Mouse (Mus musculus) kidney, embryonic 15.5 days (tissue): ENCODE results near the gene C4bp. TPM values are rescaled to one million over a fixed set of nuclear protein-coding genes. Genes with fewer than 3 reads are reported as not detected.

Experiments used
- ATAC-seq: fragments of 200-750 bp; cut with Nextera tagmentation; replicated peaks from 2 replicates; pipeline ENCODE4 v1.8.0; 2017; ENCODE audit warnings: moderate TSS enrichment; ENCODE audit not compliant: low FRiP score
- H3K27ac ChIP-seq: fragments of 300-500 bp; sonication (generic); 2 replicates; pipeline ENCODE4 v1.5.1; 2015; ENCODE audit warnings: mild to moderate bottlenecking, inconsistent platforms
- H3K27me3 ChIP-seq: fragments of 300-500 bp; sonication (generic); 2 replicates; pipeline ENCODE4 v1.6.1; 2015; ENCODE audit warnings: inconsistent platforms
- H3K36me3 ChIP-seq: fragments of 300-500 bp; sonication (generic); 2 replicates; pipeline ENCODE4 v1.6.1; 2015; ENCODE audit warnings: inconsistent platforms
- H3K4me1 ChIP-seq: fragments of 300-500 bp; sonication (generic); 2 replicates; pipeline ENCODE4 v1.6.1; 2015; ENCODE audit warnings: inconsistent platforms
- H3K4me2 ChIP-seq: fragments of 300-500 bp; sonication (generic); 2 replicates; pipeline ENCODE4 v1.6.1; 2015; ENCODE audit warnings: moderate library complexity, mild to moderate bottlenecking, inconsistent platforms
- H3K4me3 ChIP-seq: fragments of 300-500 bp; sonication (generic); replicated peaks from 2 replicates; pipeline ENCODE4 v1.5.1; 2015; ENCODE audit warnings: mild to moderate bottlenecking, inconsistent platforms
- H3K9ac ChIP-seq: fragments of 300-500 bp; sonication (generic); 2 replicates; pipeline ENCODE4 v1.6.1; 2015; ENCODE audit warnings: mild to moderate bottlenecking, inconsistent platforms
- H3K9me3 ChIP-seq: fragments of 300-500 bp; sonication (generic); replicated peaks from 2 replicates; pipeline ENCODE4 v1.6.1; 2016; ENCODE audit warnings: inconsistent platforms
- WGBS: fragments of 180-500 bp; shearing (Covaris S2); methylation state at CpG from one replicate; pipeline ENCODE4 v1.1.7; 2015; ENCODE audit warnings: mixed read lengths; 5-methylcytosine and 5-hydroxymethylcytosine counted together
- polyA plus RNA-seq: library from polyadenylated mRNA; unstranded; fragments of >200 nt; fragmentation: Nextera tagmentation; extraction: Ambion mirVana; gene quantifications from 2 replicates; pipeline ENCODE4 v1.2.1, GENCODE M21; 2015

C4bp gene
- polyA plus RNA-seq, 1 experiment from 2014 or later = 0.64 TPM

DNA sequence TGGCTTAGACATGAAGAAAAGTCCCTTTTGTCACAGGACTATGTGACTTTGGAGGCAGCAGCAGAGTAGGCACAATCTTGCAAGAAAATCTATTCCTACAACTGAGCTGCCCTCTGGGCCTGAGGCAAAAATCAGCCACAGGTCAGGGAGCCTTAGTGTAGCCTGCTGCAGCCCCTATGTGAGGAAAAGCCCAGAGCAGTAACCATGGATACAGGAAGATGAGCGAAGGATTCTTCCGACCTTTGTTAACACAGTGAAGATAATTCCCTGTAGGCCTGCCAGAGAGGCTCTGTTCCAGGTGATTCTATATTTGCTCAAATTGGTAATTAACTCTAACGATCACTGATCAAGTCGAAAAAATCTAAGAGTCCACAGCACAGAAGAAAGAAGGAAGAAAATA lies 17.3 kb downstream of the C4bp start:
- ATAC-seq = no peak
- Histone ChIP-seq H3K4me2 (no peak overlapping the region), H3K27me3 (no peaks in the 10 kb centered on the region), H3K27ac (no peak overlapping the region), H3K4me3 (no peak overlapping the region), H3K4me1 (peaks cover 4% of the 10 kb centered on the region; the same call in 1 of the 2 replicates), H3K9ac (no peak overlapping the region), H3K9me3 (no peaks in the 10 kb centered on the region), H3K36me3 (no peaks in the 10 kb centered on the region)
- 81% methylated on average over 4 of the region's 4 CpGs for WGBS

DNA sequence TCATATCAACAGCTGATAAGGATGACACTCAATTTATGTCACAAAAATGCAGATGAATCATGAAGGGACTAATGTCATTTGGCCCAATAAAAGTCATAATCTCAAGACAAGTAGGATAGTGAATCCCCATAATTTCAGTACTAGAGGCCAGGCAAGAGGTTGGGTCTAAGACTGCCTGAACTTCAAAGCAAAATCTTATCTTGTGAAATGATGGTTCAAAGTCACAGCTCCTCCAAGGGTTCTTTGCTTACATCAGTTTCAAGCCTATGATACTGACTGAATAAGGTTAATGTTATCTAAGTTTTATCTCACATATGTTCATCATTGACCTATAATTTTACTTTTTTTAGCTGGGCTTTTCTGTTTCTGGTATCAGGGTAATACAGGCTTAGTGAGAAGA lies 20.5 kb downstream of the C4bp start:
- Histone ChIP-seq H3K27ac (no peak overlapping the region), H3K27me3 (no peaks in the 10 kb centered on the region), H3K9ac (no peak overlapping the region), H3K4me1 (peaks cover 4% of the 10 kb centered on the region; the same call in 1 of the 2 replicates), H3K36me3 (no peaks in the 10 kb centered on the region), H3K9me3 (no peaks in the 10 kb centered on the region), H3K4me2 (no peak overlapping the region), H3K4me3 (no peak overlapping the region)
- no peak for ATAC-seq

DNA sequence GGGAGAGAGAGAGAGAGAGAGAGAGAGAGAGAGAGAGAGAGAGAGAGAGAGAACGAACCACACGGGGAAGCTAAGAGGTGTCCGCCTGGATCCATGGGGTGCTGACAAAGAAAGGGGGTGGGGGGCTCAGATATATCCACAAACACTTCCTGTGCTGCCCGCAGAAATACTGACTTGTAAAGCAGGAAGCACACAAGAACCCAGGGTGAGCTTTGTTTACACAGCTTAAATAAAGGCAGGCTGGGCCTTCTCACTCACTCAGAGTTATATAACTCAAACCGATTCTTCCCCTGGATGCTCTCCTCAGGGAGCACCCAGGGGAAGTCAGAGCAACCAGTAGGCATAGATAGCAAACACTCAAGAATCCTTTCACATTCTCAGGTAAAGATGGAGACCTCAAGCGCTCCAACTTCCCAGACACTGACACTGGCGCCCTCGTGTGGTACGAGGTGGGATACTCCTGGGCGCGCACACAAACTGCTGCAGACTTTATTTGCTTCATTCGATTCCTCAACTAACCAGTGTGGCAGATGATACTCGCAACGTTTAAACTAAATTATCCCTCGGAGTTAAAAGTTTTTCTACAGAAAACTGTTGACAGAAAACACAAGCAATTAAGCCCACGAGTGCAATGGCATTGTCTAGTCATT lies 27.5 kb downstream of the C4bp start:
- 33% methylated on average over 16 of the region's 16 CpGs for WGBS
- Histone ChIP-seq H3K36me3 (no peaks in the 10 kb centered on the region), H3K27me3 (no peaks in the 10 kb centered on the region), H3K4me3 (no peak overlapping the region), H3K27ac (no peak overlapping the region), H3K9ac (no peak overlapping the region), H3K4me2 (no peak overlapping the region; the same call in 1 of the 2 replicates), H3K4me1 (no peaks in the 10 kb centered on the region), H3K9me3 (no peaks in the 10 kb centered on the region)
- peak; percentile 73 for ATAC-seq

DNA sequence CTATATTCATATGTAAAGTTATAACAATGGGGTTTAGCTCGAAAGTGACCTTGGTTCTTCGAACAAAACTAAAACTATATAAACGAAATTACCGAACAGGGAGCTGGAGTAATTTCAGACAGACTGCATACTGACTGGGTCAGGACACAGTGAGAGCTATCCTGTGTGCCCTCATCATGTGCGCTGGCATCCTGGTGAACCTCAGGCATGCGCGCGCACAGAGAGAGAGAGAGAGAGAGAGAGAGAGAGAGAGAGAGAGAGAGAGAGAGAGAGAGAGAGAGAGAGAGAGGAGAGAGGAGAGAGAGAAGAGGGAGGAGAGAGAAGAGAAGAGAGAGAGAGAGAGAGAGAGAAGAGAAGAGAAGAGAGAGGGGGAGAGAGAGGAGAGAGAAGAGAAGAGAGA lies 28.1 kb downstream of the C4bp start:
- no peak overlapping the region for H3K4me2 ChIP-seq
- no peaks in the 10 kb centered on the region for H3K4me1 ChIP-seq
- no peaks in the 10 kb centered on the region for H3K36me3 ChIP-seq
- H3K27me3 ChIP-seq = no peaks in the 10 kb centered on the region
- WGBS = 94% methylated on average over 8 of the region's 8 CpGs
- H3K27ac ChIP-seq = no peak overlapping the region
- ATAC-seq = no peak
- no peak overlapping the region for H3K9ac ChIP-seq
- H3K4me3 ChIP-seq = no peak overlapping the region
- H3K9me3 ChIP-seq = no peaks in the 10 kb centered on the region

DNA sequence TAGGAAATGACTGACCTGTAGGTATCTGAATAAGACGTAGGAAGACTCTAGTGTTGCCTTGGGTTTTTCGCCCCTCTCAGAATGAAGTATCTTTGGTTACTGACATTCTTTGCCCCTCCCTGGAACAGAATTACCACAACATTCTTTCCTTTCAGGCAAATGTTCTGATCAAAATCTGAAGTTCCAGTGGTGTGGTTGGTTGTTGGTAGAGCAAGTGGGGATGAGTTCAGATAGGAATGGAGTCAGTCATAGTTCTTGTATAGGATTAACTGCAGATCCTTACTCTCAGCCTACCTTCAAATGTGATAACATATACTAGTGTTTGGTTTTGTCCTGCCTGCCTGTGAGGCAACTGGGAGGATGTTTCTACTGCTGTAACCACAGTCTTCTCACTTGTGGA lies 31.9 kb downstream of the C4bp start, which contains the start of gene Zp3r:
Gene Zp3r (minus strand): TSS at position 101 of the 400 bp plus-strand sequence.
- H3K4me2 ChIP-seq = no peak within 1 kb of the TSS
- no peak within 1 kb of the TSS for H3K9ac ChIP-seq
- H3K36me3 ChIP-seq = no peaks in the 10 kb centered on the region
- ATAC-seq = no peak
- H3K4me1 ChIP-seq = no peaks in the 10 kb centered on the region
- H3K9me3 ChIP-seq = no peaks in the 10 kb centered on the region
- 89% methylated on average over 2 of the region's 2 CpGs for WGBS
- H3K4me3 ChIP-seq = no peak within 1 kb of the TSS
- no peak within 1 kb of the TSS for H3K27ac ChIP-seq
- no peaks in the 10 kb centered on the region for H3K27me3 ChIP-seq

DNA sequence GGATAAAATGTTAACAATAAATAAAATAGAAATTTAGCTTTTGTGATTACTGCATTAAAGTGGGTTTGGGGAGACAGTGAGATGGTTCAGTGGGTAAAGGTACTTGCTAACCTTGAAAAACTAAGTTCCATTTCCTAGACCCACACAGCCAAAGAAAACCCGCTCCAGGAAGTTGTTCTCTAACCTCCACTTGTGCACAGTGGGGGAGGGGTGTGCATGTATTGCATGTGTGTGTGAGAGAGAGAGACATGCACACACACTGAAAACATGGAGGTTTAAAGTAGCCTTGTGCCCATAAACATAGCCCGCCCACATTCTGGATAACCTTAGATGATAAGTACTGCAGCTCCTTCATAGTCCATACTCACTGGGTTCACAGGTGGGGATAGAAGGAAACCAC lies 65.1 kb downstream of the C4bp start:
- no peak overlapping the region for H3K4me2 ChIP-seq
- H3K4me1 ChIP-seq = no peaks in the 10 kb centered on the region
- no peak for ATAC-seq
- no peak overlapping the region for H3K27ac ChIP-seq
- H3K36me3 ChIP-seq = no peaks in the 10 kb centered on the region
- no peaks in the 10 kb centered on the region for H3K27me3 ChIP-seq
- H3K9ac ChIP-seq = no peak overlapping the region
- no peaks in the 10 kb centered on the region for H3K9me3 ChIP-seq
- 97% methylated on average over 2 of the region's 2 CpGs for WGBS
- no peak overlapping the region for H3K4me3 ChIP-seq

DNA sequence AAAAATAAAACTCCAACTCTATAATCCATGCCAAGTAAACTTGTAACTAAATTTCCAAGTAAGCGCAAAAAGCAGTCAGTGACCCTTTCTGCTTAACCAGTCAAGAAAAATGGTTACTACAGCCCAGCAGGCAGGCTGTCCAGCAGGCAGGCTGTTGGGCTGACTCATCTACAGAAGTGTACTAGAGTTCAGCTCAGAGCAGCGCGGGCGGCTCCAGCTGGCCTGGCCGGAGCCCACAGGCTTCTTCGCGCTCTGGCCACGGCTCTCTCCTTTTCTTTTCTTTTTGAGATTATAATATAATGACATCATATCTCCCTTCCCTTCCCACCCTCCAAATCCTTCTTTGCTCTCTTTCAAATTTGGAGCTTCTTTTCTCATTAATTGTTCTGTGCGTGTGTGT lies 72.8 kb downstream of the C4bp start:
- no peaks in the 10 kb centered on the region for H3K36me3 ChIP-seq
- 82% methylated on average over 9 of the region's 9 CpGs for WGBS
- no peaks in the 10 kb centered on the region for H3K27me3 ChIP-seq
- ATAC-seq = no peak
- H3K9ac ChIP-seq = no peak overlapping the region
- H3K4me2 ChIP-seq = no peak overlapping the region
- no peaks in the 10 kb centered on the region for H3K9me3 ChIP-seq
- no peak overlapping the region for H3K27ac ChIP-seq
- H3K4me1 ChIP-seq = no peaks in the 10 kb centered on the region
- no peak overlapping the region for H3K4me3 ChIP-seq

Other genes with a start within 250 kb of the C4bp start
- gene Cd55b, start 238.6 kb downstream of the C4bp start, polyA plus RNA-seq = not detected in 2 replicates
- 15.6 and 16.3 TPM in 2 replicates for gene Cd55, start 198.9 kb downstream of the C4bp start, polyA plus RNA-seq
- not detected in 2 replicates for gene Zp3r, start 32.0 kb downstream of the C4bp start, polyA plus RNA-seq
- gene Gm29427, start 54.2 kb upstream of the C4bp start, polyA plus RNA-seq = not detected in 2 replicates
- 11.5 TPM in 2 replicates for gene Yod1, start 55.7 kb upstream of the C4bp start, polyA plus RNA-seq
- 8.0 and 8.2 TPM in 2 replicates for gene Pfkfb2, start 67.6 kb upstream of the C4bp start, polyA plus RNA-seq
- 10.7 and 11.6 TPM in 2 replicates for gene AA986860, start 70.3 kb upstream of the C4bp start, polyA plus RNA-seq
- not detected in 2 replicates for gene Fcamr, start 139.3 kb upstream of the C4bp start, polyA plus RNA-seq
- gene Pigr, start 165.1 kb upstream of the C4bp start, polyA plus RNA-seq = 0.05 TPM in 1 of 2 replicates, not detected in the other
- 0.47 TPM in 1 of 2 replicates, not detected in the other for gene Fcmr, start 204.0 kb upstream of the C4bp start, polyA plus RNA-seq
- gene Il24, start 225.8 kb upstream of the C4bp start, polyA plus RNA-seq = 0.13 TPM in 1 of 2 replicates, not detected in the other
- gene Il20, start 249.8 kb upstream of the C4bp start, polyA plus RNA-seq = not detected in 2 replicates